ENCODE assay signal across 8 mouse cellular contexts in the genomic region with DNA sequence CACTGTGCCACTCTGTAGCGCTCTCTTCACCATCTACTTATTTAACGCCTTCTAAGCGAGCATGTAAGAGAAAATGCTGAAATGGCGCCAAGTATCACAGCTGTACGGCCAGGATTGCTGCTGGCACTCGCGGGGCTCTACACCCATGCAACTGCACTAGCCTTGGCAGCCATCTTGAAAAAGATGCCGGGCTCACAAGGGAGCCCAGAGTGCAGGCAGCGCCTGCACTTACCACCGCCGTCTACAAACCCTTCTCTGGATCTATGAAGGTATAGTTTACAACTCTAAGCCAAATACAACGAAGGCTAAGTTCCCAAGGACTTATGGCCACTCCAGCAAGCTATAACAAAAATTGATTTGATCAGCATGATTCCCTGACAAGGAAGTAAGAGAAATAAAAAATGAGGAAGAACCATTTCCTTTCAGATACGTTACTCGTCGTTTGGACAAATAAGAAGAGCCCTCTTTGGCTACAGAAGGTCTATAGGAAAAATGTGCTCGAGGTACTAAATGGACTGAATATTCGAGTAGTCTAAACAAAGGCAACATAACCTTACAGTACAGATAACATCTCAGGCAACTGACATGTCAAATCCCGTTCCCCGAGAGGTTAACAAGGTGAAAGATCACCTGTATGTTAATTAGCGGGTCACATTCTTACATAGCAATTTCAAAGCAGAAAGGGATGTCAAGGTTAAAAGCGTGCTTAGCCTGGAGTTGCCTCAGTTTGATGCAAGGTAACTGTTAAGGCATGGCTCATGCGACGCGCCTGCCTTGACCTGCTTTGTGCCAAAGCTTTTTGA. TPM values are rescaled to one million over a fixed set of nuclear protein-coding genes. Genes with fewer than 3 reads are reported as not detected.
DNase-seq lines count a peak whose midpoint lies in the region; TF ChIP-seq lines count a peak whose summit lies in the region.

No protein-coding gene starts in this region.

- WGBS in bone marrow, adult 2 months: under 1% methylated on average over 24 of the region's 24 CpGs
- 2% methylated on average over 24 of the region's 24 CpGs for WGBS in liver, adult 2 months

- TF ChIP-seq POLR2A in bone marrow, adult 2 months (IDR thresholded peaks at IDR 0.05; ENCODE audit: borderline replicate concordance, control insufficient read depth, low read depth, low read length): no peak
- TF ChIP-seq POLR2A in embryonic fibroblast, embryonic 13.5 days (IDR thresholded peaks at IDR 0.05; ENCODE audit: low read depth, low read length): no peak
- no peak for TF ChIP-seq POLR2A in liver, adult 2 months (IDR thresholded peaks at IDR 0.05; ENCODE audit: extremely low read depth, insufficient read depth, low read length)

- peak; percentile 76 for DNase-seq in A20 (ENCODE audit: low read depth, low spot score)
- peak; percentile 55 to 59 for DNase-seq in heart, adult 9 months (ENCODE audit: low spot score in 2 of 2)
- peak; percentile 32 to 37 for DNase-seq in kidney, adult 8-10 months
- peak; percentile 29 for DNase-seq in liver, adult 2 months (ENCODE audit: extremely low read depth, low read depth, low spot score)
- peak; percentile 26 to 51 for DNase-seq in monocyte, adult 2 months (ENCODE audit: low read depth in 1 of 2, low spot score in 2 of 2)
- peak; percentile 51 for DNase-seq in splenic B cell, adult 2 months (ENCODE audit: low read depth, low spot score)

- peak overlapping the region; percentile 81 for H3K4me3 ChIP-seq in bone marrow, adult 2 months (replicated peaks; ENCODE audit: control insufficient read depth, low read depth, low read length)
- peak overlapping the region; percentile 96 for H3K4me3 ChIP-seq in embryonic fibroblast, embryonic 13.5 days (ENCODE audit: insufficient read depth, low read length)
- peak overlapping the region; percentile 91 for H3K4me3 ChIP-seq in liver, adult 2 months (ENCODE audit: insufficient read depth, low read depth, low read length)

- peak overlapping the region; percentile 44 for H3K9ac ChIP-seq in liver, adult 2 months (ENCODE audit: low read depth, low read length)

- peaks cover 2% of the 10 kb centered on the region; the same call in 1 of the 2 replicates for H3K36me3 ChIP-seq in liver, adult 2 months (ENCODE audit: control insufficient read depth, insufficient read depth, low read length)
- no peaks in the 10 kb centered on the region for H3K36me3 ChIP-seq in splenic B cell, adult 2 months (ENCODE audit: control insufficient read depth, insufficient read depth, low read length, poor library complexity, severe bottlenecking)

- no peaks in the 10 kb centered on the region for H3K27me3 ChIP-seq in liver, adult 2 months (ENCODE audit: control insufficient read depth, insufficient read depth, low read length)
- H3K27me3 ChIP-seq in splenic B cell, adult 2 months (ENCODE audit: control insufficient read depth, insufficient read depth, low read length, poor library complexity, severe bottlenecking): no peaks in the 10 kb centered on the region

- no peak for TF ChIP-seq CTCF in bone marrow, adult 2 months (IDR thresholded peaks at IDR 0.05; ENCODE audit: control insufficient read depth, insufficient read depth, low read length)
- TF ChIP-seq CTCF in embryonic fibroblast, embryonic 13.5 days (IDR thresholded peaks at IDR 0.05; ENCODE audit: borderline replicate concordance, insufficient read depth, low read length): no peak
- no peak for TF ChIP-seq CTCF in liver, adult 2 months (IDR thresholded peaks at IDR 0.05; ENCODE audit: low read depth, low read length)

- peak overlapping the region; percentile 13; the same call in 1 of the 2 replicates for H3K27ac ChIP-seq in bone marrow, adult 2 months (ENCODE audit: control insufficient read depth, insufficient read depth, low read depth, low read length, poor library complexity)
- H3K27ac ChIP-seq in embryonic fibroblast, embryonic 13.5 days (ENCODE audit: insufficient read depth, low read length): peak overlapping the region; percentile 30
- H3K27ac ChIP-seq in liver, adult 2 months (replicated peaks; ENCODE audit: insufficient read depth, low read depth, low read length): no peak overlapping the region; the same call in 1 of the 2 replicates

- peaks cover 24% of the 10 kb centered on the region for H3K79me2 ChIP-seq in liver, adult 2 months (ENCODE audit: control insufficient read depth, insufficient read depth, low read length)

- no peaks in the 10 kb centered on the region; the same call in 1 of the 2 replicates for H3K4me1 ChIP-seq in bone marrow, adult 2 months (ENCODE audit: control insufficient read depth, insufficient read depth, low read length)
- H3K4me1 ChIP-seq in embryonic fibroblast, embryonic 13.5 days (ENCODE audit: control insufficient read depth, insufficient read depth, low read length): peaks cover 4% of the 10 kb centered on the region; the same call in 1 of the 2 replicates
- H3K4me1 ChIP-seq in liver, adult 2 months (ENCODE audit: control insufficient read depth, insufficient read depth, low read length): peaks cover 7% of the 10 kb centered on the region

RNA-seq across cellular contexts. Expression of a gene that starts 1.4 kb away (rescaled TPM):
- polyA plus RNA-seq in bone marrow, adult 2 months (2011; ENCODE audit: insufficient read depth, insufficient read length, low replicate concordance, missing spikeins): 212 and 389 TPM in 2 replicates
- 867 and 936 TPM in 2 replicates for polyA plus RNA-seq in embryonic fibroblast, embryonic 13.5 days (2011; ENCODE audit: insufficient read length, low read depth, missing spikeins)
- 177 and 189 TPM in 2 replicates for total RNA-seq in liver, adult 2 months (2014; rRNA removed)
- 64.3 and 70.8 TPM in 2 replicates for polyA plus RNA-seq in liver, adult 2 months (2012; rRNA removed)

RNA-seq across cellular contexts. Expression of a gene that starts 27.4 kb away (rescaled TPM):
- 45.5 and 99.6 TPM in 2 replicates for polyA plus RNA-seq in bone marrow, adult 2 months (2011; ENCODE audit: insufficient read depth, insufficient read length, low replicate concordance, missing spikeins)
- polyA plus RNA-seq in embryonic fibroblast, embryonic 13.5 days (2011; ENCODE audit: insufficient read length, low read depth, missing spikeins): 46.0 and 48.4 TPM in 2 replicates
- 12.2 and 15.4 TPM in 2 replicates for total RNA-seq in liver, adult 2 months (2014; rRNA removed)
- polyA plus RNA-seq in liver, adult 2 months (2012; rRNA removed): 4.1 and 5.0 TPM in 2 replicates

RNA-seq across cellular contexts. Expression of a gene that starts 37.8 kb away (rescaled TPM):
- 0.54 and 1.2 TPM in 2 replicates for polyA plus RNA-seq in bone marrow, adult 2 months (2011; ENCODE audit: insufficient read depth, insufficient read length, low replicate concordance, missing spikeins)
- 0.20 and 0.21 TPM in 2 replicates for polyA plus RNA-seq in embryonic fibroblast, embryonic 13.5 days (2011; ENCODE audit: insufficient read length, low read depth, missing spikeins)
- not detected in 2 replicates for total RNA-seq in liver, adult 2 months (2014; rRNA removed)
- not detected in 2 replicates for polyA plus RNA-seq in liver, adult 2 months (2012; rRNA removed)
